Mouse (Mus musculus): ENCODE results near the gene Plxna3.
A peak's percentile ranks its signal among the peaks of the same experiment; 100 is the strongest.
"Not testable (repeated sequence)": the region's sequence is repeated elsewhere in the genome, so short reads cannot be mapped to it uniquely, and the experiment has no call there.

The Plxna3 gene

DNA sequence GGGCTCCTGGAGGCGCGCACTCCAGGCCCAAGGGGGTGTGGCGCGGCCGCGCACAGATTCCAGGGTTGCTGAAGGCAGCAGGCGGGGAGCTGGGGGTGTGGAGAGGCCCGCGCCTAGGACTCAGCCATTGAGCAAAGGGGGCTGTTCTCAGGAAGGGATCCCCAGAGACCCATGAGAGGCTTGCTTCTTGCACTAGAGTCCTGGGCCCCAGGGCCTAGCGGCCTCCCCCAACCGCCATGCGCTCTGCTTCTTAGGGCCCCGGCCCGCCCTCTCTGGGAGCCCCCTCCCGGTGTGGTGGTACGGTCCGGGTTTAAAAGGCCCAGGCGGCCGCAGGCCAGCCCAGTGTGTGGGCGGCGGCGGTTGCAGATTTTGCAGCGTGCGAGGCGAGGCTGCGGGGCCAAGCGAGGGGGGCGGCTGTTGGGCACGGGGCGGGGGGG lies at the start of gene Plxna3:
Plxna3 (plus strand) TSS at position 342 of the 437 bp plus-strand sequence.
- DNase-seq = peak; percentile 61 to 74

DNA sequence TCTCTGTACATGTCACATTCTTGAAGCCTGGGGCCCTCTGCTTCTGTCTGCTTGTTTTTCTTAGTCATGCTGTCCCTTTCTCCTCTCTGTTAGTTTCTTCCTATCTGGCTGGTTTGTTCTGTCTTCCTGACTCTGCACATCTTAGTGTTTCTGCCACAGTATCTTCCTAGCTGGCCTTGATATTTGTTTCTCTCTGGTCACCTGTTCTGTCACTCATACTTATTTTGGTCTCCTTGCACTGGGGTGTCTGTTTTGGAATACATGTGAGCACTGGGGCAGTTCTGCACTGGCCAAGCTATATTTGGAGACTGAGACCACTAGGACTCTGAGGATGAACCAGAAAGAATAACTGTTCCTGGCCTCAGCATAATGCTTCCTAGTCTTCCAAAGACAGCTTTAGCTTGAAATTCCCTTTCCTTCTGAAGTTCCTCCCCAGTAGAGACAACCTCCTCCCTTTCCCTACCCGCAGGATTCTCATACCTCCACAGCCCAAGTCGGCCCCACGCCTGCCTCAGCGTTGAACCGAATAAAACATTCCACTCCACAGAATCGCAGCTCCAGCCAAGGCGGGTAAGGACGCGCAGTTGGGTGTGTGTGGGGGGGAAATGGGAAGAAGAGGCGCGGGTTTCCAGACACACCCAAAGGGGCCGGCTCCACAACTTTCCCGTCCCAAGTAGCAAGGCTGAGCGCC lies 47.7 kb upstream of the Plxna3 start:
- DNase-seq = no peak

DNA sequence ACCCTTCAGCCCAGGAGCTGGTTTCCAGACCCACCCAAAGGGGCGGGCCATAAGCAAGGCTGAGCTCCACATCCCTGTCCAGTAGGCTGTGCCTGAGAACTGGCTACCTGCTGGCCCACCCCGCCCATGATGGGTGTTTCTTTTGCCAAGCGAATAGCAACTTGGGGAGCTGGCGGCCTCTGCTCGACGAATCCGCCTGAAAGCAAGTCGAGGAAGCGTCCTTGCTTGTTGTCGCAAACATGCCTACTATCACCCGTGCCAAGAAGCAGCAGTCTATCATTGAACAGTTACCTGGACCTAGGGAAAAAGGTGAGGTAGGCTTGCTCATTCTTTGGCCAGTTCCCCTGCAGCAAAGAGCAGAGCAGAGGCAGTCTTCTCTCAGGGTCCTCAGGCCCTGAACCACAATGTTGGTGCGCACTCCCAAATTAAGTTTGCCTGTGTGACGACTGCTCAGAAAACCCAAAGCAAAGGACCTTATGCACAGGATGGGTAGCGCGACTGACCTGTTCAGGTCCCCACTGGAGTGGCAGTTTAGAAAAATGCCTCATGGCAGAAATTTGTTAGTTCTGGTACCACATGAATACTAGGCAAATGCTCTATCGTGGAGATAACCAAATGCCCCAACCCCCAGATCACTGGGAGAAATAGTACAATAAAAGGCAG lies 47.0 kb upstream of the Plxna3 start, which contains the start of the genes Taz and Dnase1l1:
Taz (plus strand) TSS at position 181 of the 663 bp plus-strand sequence.
Dnase1l1 (minus strand) TSS at position 606 of the 663 bp plus-strand sequence.
- peak; percentile 67 to 80 for DNase-seq

DNA sequence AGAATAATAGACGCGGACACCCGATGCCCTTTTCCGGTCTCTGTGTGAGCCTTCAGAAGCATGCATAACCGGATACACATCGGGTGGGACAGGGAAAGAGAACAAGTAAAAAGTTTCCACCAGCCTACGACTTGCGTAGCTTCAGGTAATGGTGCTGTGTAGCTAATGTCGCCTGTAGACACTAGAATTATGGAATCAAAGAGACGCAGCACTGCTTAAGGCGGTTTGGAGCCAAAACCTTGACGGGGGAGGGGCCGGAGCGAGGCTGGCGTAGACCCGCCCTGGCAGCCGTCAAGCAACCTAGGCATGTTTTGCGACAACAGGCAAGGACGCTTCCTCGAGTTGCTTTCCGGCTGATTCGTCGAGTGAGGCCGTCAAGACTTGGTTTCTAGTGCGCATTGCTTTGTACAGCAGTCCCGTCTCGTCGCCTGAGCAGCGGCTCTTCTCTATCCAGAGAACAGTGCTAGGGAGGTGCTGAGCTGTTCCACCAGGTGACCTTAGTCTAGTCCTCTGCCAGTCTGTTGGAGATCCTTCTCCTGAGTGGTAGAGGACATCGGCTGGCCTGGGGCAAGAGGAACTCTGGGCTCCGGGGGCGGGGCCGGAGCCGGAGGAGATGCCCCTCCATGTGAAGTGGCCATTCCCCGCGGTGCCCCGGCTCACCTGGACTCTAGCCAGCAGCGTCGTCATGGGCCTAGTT lies 46.3 kb upstream of the Plxna3 start:
- DNase-seq = peak; percentile 84 to 87

DNA sequence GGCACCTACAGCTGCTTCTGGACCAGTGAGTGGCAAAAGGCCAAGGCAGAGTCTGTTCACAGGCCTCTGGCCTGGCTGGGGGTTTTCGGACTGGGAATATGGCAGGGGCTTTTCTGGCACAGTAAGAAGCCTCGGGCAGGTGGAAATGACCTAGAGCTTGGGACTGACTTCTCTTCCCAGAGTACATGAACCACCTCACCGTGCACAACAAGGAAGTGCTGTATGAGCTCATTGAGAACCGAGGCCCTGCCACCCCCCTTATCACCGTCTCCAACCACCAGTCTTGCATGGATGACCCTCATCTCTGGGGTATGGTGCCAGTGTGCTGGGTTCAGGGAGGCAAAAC lies 45.8 kb upstream of the Plxna3 start:
- no peak for DNase-seq

DNA sequence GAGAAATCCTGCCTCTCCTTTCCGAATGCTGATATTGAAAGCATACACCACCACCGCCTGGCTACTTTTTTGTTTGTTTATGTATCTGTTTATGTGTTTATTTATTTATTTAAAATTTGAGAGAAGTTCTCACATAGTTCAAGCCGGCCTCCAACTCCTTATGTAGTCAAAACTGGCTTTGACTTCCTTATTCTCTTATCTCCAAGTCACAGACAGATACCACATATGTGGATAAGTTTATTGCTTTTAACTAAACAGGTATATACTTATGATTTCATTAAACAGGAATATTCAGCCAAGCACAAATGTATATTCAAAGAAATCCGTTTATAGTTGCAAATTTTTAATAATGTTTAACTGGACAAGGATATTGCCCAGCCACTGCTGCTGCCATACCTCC lies 35.4 kb upstream of the Plxna3 start:
- DNase-seq = no peak

DNA sequence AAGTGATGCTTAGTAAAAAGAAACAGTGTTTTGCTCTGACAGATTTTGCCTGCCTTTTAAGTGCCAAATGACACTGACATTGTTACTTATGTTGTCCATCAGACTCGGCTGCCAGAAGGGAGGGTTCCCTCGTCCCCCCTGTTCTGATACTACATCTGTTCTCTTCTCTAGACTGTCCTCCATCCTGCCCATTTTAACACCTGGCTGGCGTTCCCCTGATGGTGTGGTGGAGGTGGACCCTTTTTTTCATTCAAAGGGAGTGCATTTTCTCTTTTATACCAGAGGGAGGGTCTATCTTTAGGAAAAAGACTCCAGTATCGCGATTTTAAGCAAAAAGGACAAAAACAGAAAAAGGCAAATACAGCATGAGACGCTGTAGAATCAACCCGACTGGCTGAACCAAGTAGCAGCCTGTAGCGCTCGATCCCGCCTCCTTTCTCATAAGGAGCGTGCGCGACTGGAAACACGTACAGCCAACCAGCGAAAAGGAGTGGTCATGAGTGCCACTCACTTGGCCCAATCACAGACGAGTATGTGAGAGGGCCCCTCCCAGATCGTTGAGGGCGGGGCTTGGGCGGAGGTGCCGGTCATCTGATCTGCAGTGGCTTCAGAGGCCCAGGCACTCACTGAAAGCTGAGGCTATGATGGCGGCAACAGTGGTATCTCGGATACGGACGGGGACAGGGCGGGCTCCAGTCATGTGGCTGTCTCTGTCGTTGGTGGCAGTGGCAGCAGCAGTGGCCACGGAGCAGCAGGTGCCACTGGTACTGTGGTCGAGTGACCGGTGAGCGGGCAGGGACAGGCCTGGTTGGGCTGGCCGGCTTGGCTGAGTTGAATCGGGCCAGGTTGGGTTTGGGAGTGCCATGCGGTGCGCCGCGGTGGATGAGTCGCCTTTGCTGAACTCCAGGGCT lies 32.1 kb upstream of the Plxna3 start, which contains the start of gene Atp6ap1:
Atp6ap1 (plus strand) TSS at position 560 of the 911 bp plus-strand sequence.
- peak; percentile 92 to 96 for DNase-seq

DNA sequence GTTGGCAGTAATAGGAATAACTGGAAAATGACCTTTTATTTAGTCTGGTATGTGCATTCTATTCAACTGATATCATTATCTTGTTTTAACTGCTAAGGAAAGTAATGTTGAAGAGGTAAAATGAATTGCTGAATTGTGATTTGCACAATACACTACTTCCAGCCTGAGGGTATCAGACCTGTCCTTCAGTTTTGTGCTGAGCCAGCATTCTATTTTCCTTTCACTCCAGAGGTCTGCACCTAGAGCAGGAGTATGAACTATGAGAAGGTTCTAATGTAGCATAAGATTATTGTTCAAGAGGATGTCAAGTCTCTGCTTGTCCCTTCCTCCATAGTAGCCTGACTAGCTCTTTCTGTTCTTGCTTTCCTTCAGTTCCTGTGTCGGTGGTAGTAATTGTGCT lies 30.5 kb upstream of the Plxna3 start:
- DNase-seq = no peak

DNA sequence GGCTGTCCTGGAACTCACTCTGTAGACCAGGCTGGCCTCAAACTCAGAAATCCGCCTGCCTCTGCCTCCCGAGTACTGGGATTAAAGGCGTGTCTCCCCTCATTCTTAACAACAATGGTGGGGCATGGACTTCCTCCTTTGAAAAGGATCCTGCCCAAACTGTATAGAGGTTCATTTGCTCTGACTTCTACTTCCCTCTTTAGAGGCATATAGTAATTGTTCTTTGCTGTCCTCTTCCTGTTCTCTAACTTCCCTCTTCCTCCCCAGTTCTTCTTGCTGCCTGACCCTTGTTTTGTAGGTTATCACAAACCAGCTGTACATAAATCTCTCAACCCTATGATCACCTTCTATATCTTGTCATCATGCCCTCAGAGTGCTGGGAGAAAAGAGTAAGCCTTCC lies 29.1 kb upstream of the Plxna3 start:
- DNase-seq = no peak

DNA sequence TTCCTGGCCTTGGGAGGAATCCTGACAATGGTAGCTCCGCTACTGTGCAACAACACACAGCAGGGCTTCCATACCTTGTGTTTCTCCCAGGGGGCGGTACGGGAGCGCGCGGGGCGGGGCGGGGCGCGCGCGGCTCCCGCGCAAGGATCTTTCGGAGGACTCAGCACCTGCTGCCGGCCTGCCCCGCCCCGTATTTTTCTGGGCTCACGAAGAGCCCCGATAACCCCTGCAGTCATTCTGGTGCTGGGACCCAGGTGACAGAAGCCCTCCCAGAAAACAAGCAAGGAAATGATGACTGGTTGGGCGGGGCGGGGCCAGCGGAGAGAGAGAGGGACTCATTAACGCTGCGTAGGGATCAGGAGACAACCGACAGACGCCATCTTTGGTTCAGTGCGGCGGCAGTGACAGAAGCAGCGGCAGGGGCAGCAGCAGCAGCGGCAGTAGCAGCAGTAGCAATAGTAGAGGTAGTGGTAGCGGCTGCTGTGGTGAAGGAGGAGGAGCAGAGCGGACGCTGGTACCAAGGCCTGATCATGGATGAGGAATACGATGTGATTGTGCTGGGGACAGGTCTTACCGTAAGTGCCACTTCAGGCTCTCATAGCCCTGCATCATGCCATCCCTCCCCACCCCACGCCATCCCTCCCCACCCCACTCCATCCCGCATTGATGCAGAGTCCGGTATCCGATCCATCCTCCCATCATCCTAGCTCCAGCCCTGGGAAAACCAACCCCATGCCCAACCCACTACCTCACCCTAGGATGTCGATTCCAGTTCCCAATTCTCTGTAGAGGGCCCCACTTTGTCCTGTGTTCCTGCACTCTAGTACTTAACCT lies 23.8 kb upstream of the Plxna3 start, which contains the start of gene Gdi1:
Gdi1 (plus strand) TSS at position 132 of the 834 bp plus-strand sequence.
- DNase-seq = peak; percentile 59 to 77

DNA sequence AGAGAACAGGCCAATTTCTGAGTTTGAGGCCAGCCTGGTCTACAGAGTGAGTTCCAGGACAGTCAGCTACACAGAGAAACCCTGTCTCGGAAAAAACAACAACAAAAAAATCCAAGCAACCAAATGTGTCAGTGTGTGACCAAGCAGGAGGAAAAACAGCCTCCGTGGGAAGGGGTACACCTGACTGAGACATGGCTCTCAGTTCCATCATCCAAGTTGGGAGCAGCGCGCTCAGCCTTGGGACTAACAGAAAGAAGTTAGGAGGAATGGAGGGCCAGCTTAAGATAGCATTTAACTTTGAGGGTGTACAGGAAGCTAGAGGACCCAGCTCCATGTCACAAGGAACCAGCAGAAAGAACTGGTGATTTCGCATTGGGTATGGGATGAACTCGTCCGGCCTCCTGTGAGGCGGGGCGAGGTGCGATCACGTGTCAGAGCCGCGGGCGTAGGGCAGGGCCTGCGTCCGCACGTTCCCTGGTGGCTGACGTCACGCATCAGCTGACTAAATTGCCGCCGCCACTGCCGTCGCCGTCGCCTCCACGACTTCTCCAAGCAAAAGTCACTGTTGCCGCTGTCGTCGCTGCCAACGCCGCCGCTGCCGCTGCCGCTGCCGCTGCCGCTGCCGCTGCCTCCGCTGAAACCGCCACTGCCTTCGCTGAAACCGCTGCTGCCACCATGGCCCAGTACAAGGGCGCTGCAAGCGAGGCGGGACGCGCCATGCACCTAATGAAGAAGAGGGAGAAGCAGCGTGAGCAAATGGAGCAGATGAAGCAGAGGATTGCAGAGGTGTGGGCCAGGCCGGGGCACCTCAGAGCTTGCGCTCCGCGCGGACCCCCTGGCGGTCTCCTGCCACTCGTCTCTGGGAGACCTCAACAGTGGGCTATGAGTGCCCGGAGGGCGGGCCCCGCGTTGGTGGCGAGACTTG lies 16.1 kb upstream of the Plxna3 start, which contains the start of gene Fam50a:
Fam50a (plus strand) TSS at position 494 of the 925 bp plus-strand sequence.
- DNase-seq = peak; percentile 87 to 93

DNA sequence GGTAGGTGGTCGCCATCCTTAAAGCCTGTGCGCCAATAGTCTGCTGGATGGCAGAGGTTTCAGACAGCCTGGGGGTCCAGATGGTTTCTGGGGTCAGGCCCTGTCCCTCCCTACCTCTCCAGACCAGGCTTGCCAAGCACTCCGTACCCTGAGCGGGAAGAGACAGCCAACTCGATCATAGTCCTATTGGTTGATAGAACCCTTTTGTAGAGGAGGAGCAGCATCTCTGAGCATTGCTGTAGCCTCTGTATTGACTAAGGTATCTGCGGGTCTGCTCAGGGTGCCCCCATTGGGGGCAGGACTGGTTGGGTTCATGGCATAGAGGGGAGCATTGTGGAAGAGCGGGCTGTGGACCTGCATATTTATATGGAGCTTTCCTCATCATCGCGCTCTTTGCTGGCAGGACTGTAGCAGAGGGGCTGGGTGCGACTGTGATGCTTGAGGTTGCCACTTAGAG lies 377 bp downstream of the Plxna3 start:
- DNase-seq = no peak

DNA sequence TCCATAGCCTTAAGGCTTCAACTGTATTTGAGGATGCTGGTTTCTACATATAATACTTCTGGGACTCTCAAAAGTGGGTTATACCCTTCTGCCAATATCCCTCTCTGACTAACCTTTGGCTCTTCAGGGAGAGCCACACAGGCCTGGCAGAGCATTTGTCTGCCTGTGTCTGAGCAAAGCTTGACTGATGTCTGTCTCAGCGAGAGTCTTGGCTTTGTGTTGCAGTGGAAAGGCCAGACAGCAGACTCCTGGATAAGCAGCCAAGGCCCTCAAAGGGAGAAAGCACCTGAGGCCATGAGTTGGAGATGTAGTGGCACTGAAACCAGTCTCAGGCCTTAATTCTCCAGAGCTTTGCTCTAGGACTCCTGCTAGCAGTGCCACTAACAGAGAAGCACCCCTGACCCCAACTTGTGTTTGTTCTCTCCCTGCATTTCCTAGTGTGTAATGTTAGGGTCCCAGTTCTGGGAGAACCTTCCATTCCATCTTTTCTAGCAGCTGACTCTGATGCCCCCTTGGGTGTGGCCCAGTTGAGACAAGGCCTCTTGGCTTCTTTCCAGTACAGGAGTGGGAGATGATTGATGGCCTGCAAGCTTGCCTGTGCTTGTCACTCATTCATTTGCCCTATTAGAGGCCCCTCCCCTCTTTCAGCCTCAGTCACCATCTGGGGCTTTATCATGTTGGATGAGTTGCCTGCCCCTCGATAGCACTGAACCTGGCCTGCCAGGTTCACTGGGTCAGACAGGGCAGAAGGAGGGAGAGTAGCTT lies 1.5 kb downstream of the Plxna3 start:
- DNase-seq = peak; percentile 30 to 48

DNA sequence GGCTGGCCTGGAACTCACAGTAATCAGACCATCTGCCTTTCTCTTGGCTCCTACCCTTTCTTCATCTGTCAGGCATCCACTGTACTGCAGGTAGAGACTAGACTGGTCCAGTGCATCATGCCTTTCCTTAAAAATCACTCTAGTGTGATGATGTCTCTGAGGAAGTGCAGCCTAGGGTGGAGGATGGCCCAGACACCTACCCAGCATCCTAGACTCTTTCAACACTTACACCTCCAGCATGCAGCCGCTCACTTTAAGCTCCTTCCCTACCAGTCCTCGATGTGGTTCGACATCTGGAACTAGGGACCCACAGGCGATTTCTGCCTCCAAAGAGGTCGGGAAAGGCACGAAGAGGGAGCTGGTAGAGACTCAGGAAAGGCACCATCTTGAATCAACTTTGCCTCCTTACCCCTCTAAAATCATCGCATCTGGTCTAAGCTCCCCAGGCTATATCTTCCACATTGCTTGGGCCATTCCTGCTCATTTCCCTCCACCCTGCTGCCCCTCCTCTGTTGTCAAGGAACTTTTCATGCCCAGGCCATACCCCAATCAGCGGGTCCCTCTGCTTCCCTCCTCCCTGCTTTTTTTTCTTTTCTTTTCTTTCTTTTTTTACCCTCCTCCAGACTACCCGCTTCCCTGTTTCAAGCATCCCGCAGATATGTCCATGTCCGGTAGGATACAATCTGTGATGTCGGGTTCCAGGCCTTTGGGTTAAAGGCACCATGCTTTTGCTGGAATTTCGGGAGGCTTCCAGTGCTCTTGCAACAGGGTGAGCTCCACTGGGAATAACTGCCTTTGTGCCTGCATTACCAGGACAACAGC lies 24.0 kb downstream of the Plxna3 start:
- no peak for DNase-seq

DNA sequence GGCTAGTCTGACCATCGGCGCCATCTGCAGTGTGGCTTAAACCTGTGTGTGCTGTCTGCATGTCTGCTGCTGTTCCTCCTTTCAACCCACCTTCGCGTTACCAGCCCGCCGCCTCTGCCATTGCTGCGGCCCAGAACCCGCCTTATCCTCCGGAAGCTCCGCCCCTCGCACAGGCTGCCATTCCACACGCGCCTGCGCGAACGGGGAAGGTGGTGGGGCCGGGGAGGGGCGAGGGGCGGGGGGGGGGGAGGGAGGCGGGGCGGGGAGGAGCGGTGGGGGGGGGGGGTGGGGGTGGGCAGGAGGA lies 24.6 kb downstream of the Plxna3 start, which contains the start of gene Lage3:
Lage3 (minus strand) TSS at position 152 of the 304 bp plus-strand sequence.
- DNase-seq = peak; percentile 83 to 84

DNA sequence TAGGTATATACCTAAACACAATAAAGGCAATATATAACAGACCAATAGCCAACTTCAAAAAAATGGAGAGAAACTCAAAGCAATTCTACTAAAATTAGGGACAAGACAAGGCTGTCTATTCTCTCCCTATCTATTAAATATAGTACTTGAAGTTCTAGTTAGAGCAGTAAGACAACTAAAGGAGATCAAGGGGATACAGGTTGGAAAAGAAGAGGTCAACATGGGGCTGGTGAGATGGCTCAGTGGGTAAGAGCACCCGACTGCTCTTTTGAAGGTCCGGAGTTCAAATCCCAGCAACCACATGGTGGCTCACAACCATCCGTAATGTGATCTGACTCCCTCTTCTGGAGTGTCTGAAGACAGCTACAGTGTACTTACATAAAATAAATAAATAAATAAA lies 28.2 kb downstream of the Plxna3 start:
- not testable (repeated sequence) for DNase-seq

DNA sequence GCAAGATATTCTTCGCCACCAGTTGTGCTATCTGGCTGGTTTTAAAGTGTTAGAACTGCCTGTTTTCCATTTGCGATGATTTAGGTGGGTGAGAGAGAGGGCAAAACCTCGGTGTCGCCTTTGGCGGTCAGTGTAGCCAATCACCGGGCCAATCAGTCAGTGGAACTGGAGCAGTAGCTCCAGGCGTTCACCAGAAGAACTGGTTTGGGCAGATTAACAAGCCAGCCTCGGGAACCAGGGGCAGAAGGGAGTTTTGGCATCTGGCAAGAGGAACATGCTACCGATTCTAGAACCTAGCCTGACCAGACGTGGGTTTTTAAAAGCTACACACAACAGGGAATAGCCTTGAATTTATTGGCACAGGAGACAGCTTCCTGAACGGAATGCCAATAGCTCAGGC lies 30.3 kb downstream of the Plxna3 start:
- no peak for DNase-seq

DNA sequence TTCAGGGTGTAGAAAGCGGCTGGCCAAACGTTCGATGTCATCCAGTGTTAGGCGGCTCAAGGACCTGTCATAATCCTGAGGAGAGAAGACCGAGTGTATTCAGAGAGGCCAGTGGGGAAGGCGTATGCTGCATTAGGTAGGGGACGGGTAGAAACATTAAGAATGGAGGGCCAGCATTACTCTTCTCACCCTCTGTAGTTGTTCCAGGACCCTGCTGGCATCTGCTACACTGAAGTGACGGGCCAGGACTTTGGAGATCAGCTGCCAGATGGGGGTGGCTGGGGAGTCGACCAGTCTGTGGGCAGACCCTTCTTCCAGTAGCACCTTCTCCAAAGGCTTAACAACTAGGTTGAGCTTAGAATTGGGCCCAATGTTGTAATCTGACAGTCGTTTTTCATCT lies 38.6 kb downstream of the Plxna3 start:
- no peak for DNase-seq
